Mouse (Mus musculus) heart, adult 2 months (tissue): Measurements from ENCODE around the gene Umad1.

Experiments
- CTCF ChIP-seq: fragments of 200-600 bp; IDR thresholded peaks from 2 replicates; pipeline ENCODE4 v1.8.1; 2022; ENCODE audit warnings: antibody characterized with exemption, mild to moderate bottlenecking, moderate library complexity
- EP300 ChIP-seq: fragments of 200-500 bp; IDR thresholded peaks from 2 replicates; pipeline ENCODE4 v1.6.1; 2011; ENCODE audit warnings: low read depth, low read length, control low read depth; ENCODE audit not compliant: insufficient read depth
- POLR2A ChIP-seq: fragments of 200-500 bp; IDR thresholded peaks from 2 replicates; pipeline ENCODE4 v1.6.1; 2011; ENCODE audit warnings: mild to moderate bottlenecking, low read depth, low read length, control low read depth; ENCODE audit not compliant: insufficient read depth

- TF ChIP-seq POLR2A = no peak
- TF ChIP-seq CTCF = no peak
- TF ChIP-seq EP300 = no peak
Measured at GRCm38 (mm10) chr6:8389307-8389706, 130.2 kb downstream of the Umad1 start.
